Mouse (Mus musculus) thymus, postnatal 36 days (tissue): Measurements from ENCODE around the gene Ndst2.
A peak's percentile ranks its signal among the peaks of the same experiment; 100 is the strongest.
"Not testable (repeated sequence)": the region's sequence is repeated elsewhere in the genome, so short reads cannot be mapped to it uniquely, and the experiment has no call there.

Experiments used
- DNase-seq, 2 experiments: peaks; one replicate each; pipeline ENCODE4 v3.0.0; 2022; ENCODE audit warnings: mixed read lengths in 2 of 2

Gene Ndst2

GRCm38 (mm10) chr14:20737306-20737705 lies 2.9 kb upstream of the Ndst2 start:
- DNase-seq = peak in 1 of 2 experiments; percentile 18

GRCm38 (mm10) chr14:20735892-20736390 lies 1.6 kb upstream of the Ndst2 start:
- no peak for DNase-seq

- no peak for DNase-seq
These were observed 690 bp upstream of the Ndst2 start for GRCm38 (mm10) chr14:20735052-20735451.

- DNase-seq = no peak
These were observed 1.1 kb downstream of the Ndst2 start for GRCm38 (mm10) chr14:20733041-20733951.

GRCm38 (mm10) chr14:20730853-20731602 lies 3.3 kb downstream of the Ndst2 start:
- no peak for DNase-seq

GRCm38 (mm10) chr14:20729871-20730270 lies 4.5 kb downstream of the Ndst2 start:
- no peak for DNase-seq

GRCm38 (mm10) chr14:20725660-20726339 lies 8.6 kb downstream of the Ndst2 start:
- no peak for DNase-seq

GRCm38 (mm10) chr14:20724043-20724442 lies 10.3 kb downstream of the Ndst2 start:
- peak; percentile 40 to 47 for DNase-seq

- no peak for DNase-seq
These were observed 11.4 kb downstream of the Ndst2 start for GRCm38 (mm10) chr14:20723006-20723405.

- no peak for DNase-seq
These were observed 13.0 kb downstream of the Ndst2 start for GRCm38 (mm10) chr14:20721371-20721770.

- DNase-seq = no peak
These were observed 14.6 kb downstream of the Ndst2 start for GRCm38 (mm10) chr14:20719767-20720166.

GRCm38 (mm10) chr14:20718443-20718842 lies 15.9 kb downstream of the Ndst2 start:
- no peak for DNase-seq

GRCm38 (mm10) chr14:20713832-20714231 lies 20.5 kb downstream of the Ndst2 start:
- no peak for DNase-seq

- no peak for DNase-seq
These were observed 26.1 kb downstream of the Ndst2 start for GRCm38 (mm10) chr14:20708239-20708638.

- peak; percentile 69 to 74 for DNase-seq
These were observed 26.9 kb downstream of the Ndst2 start, which contains the start of gene Zswim8 for GRCm38 (mm10) chr14:20707201-20708190. TSS of gene Zswim8 (plus strand) at chr14:20707552.

GRCm38 (mm10) chr14:20703461-20703860 lies 30.9 kb downstream of the Ndst2 start:
- not testable (repeated sequence) for DNase-seq

GRCm38 (mm10) chr14:20702741-20703381 lies 31.5 kb downstream of the Ndst2 start, which contains the start of gene Chchd1:
TSS of gene Chchd1 (plus strand) at chr14:20703006.
- DNase-seq = peak; percentile 80 to 83

GRCm38 (mm10) chr14:20702096-20702740 lies 32.1 kb downstream of the Ndst2 start:
- no peak for DNase-seq

GRCm38 (mm10) chr14:20701554-20701953 lies 32.8 kb downstream of the Ndst2 start:
- DNase-seq = no peak

- no peak for DNase-seq
These were observed 34.0 kb downstream of the Ndst2 start for GRCm38 (mm10) chr14:20700362-20700761.
